Mouse (Mus musculus) kidney, embryonic 16.5 days (tissue): ENCODE measurements at regions not wholly inside any gene's neighbourhood (a gene's known extent, or its start where the extent isn't known, plus 50 kb on each side); places are given as distances from the start of the nearest gene placed in this dataset.

Experiments used
- ATAC-seq: fragments of 200-750 bp; cut with Nextera tagmentation; 2 replicates; pipeline ENCODE4 v1.8.0; 2017; ENCODE audit warnings: moderate TSS enrichment; ENCODE audit not compliant: low FRiP score, low TSS enrichment
- H3K27ac ChIP-seq: fragments of 300-500 bp; sonication (generic); 2 replicates; pipeline ENCODE4 v1.5.1; 2014; ENCODE audit warnings: low read length
- H3K27me3 ChIP-seq: fragments of 300-500 bp; sonication (generic); 2 replicates; pipeline ENCODE4 v1.6.1; 2014; ENCODE audit warnings: low read length, control low read depth, mixed read lengths; ENCODE audit not compliant: insufficient read depth
- H3K36me3 ChIP-seq: fragments of 300-500 bp; sonication (generic); 2 replicates; pipeline ENCODE4 v1.6.1; 2014; ENCODE audit warnings: low read length, control low read depth, mixed read lengths; ENCODE audit not compliant: insufficient read depth
- H3K4me1 ChIP-seq: fragments of 300-500 bp; sonication (generic); 2 replicates; pipeline ENCODE4 v1.6.1; 2014; ENCODE audit warnings: low read length, control low read depth, mixed read lengths; ENCODE audit not compliant: insufficient read depth
- H3K4me2 ChIP-seq: fragments of 300-500 bp; sonication (generic); replicated peaks from 2 replicates; pipeline ENCODE4 v1.6.1; 2014; ENCODE audit warnings: low read depth, low read length
- H3K4me3 ChIP-seq: fragments of 300-500 bp; sonication (generic); 2 replicates; pipeline ENCODE4 v1.5.1; 2014; ENCODE audit warnings: mild to moderate bottlenecking, low read length
- H3K9ac ChIP-seq: fragments of 300-500 bp; sonication (generic); replicated peaks from 2 replicates; pipeline ENCODE4 v1.6.1; 2014; ENCODE audit warnings: low read length
- H3K9me3 ChIP-seq: fragments of 300-500 bp; sonication (generic); 2 replicates; pipeline ENCODE4 v1.6.1; 2016; ENCODE audit warnings: low read length, control low read depth
- WGBS: fragments of 180-500 bp; shearing (Covaris S2); extraction: QIAGEN DNeasy Blood & Tissue Kit; methylation state at CpG from one replicate; pipeline ENCODE4 v1.1.7; 2014; 5-methylcytosine and 5-hydroxymethylcytosine counted together

GRCm38 (mm10) chr14:114832987-114833386, 259.0 kb upstream of the Gpc5 start:
- Histone ChIP-seq H3K27ac (no peak overlapping the region), H3K4me3 (no peak overlapping the region), H3K36me3 (no peaks in the 10 kb centered on the region), H3K27me3 (no peaks in the 10 kb centered on the region; the same call in 1 of the 2 replicates), H3K4me2 (no peak overlapping the region), H3K9ac (no peak overlapping the region), H3K9me3 (0 out of 2 replicates have a peak, but pooled peaks cover 2% of the 10 kb centered on the region), H3K4me1 (peaks cover 7% of the 10 kb centered on the region)
- 57% methylated on average over 11 of the region's 11 CpGs for WGBS
- no peak for ATAC-seq

DNA sequence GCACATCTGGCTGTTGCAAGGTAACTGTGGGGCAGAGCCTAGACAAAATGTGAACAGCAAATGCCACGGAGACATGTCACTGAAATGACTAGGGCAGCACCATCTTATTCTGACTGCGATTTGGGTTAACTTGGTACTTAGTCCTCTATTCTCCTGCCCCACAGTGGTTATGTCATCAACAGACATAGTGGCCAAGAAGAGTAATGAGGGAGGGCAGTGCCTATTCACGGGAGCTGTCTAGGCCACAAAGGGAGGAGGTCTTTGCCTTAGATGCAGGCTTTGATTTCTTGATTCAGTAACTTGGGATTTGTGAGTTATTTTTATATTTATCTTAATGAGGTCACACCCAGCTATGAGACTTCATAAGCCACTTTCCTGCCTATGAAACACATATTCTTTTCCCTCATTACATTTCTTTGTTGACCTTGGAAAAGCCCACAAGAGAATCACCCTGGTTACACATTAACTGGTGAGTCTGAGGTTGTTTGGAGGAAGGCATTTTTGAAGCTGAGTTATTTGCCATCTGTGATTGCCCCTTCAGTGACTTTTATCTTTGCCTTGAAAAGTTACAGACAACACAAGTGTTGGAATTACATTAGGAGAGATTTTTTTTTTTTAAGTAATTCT, 255.2 kb upstream of the Gpc5 start:
- Histone ChIP-seq H3K9me3 (0 out of 2 replicates have a peak, but pooled peaks cover 2% of the 10 kb centered on the region), H3K4me3 (no peak overlapping the region), H3K4me1 (peaks cover 7% of the 10 kb centered on the region), H3K9ac (no peak overlapping the region), H3K27me3 (no peaks in the 10 kb centered on the region; the same call in 1 of the 2 replicates), H3K4me2 (no peak overlapping the region), H3K36me3 (no peaks in the 10 kb centered on the region), H3K27ac (no peak overlapping the region)
- WGBS: 67% methylated on average over 3 of the region's 3 CpGs
- ATAC-seq: peak; percentile 59; the same call in 1 of the 2 replicates

DNA sequence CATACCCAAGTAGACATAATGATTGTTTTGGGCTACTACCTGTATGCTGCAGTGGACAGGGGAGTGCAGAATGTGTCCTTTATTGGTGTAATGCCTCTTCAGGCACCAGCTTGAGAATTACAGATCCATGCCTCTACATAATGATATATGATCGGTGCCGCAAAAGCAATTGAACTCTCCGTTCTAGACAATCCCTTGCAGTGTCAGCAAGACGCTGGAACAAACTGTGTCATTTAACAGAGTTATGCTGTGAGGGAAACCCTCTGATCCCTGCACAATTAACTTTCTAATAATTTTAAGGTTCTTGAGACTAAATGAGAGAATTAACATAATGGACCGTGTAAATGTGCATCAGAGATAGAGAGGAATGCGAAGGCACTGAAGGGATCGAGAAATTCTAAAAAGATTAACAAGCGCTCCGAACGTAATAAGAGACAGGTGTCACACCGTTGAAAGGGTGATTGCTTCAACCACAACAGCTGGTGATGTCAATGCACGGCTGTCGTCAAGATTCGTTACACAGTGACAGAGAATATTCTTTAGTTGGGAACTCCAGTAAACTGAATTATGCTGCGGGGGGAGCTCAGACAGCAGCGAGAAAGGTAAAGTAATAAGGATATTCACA, 254.3 kb upstream of the Gpc5 start:
- H3K9me3 ChIP-seq: 0 out of 2 replicates have a peak, but pooled peaks cover 2% of the 10 kb centered on the region
- H3K4me1 ChIP-seq: peaks cover 7% of the 10 kb centered on the region
- H3K27ac ChIP-seq: no peak overlapping the region
- no peak overlapping the region for H3K9ac ChIP-seq
- H3K36me3 ChIP-seq: no peaks in the 10 kb centered on the region
- WGBS: 35% methylated on average over 16 of the region's 16 CpGs
- no peaks in the 10 kb centered on the region for H3K27me3 ChIP-seq
- H3K4me2 ChIP-seq: no peak overlapping the region
- H3K4me3 ChIP-seq: no peak overlapping the region
- ATAC-seq: no peak

GRCm38 (mm10) chr14:114839340-114839903, 252.6 kb upstream of the Gpc5 start:
- 0 out of 2 replicates have a peak, but pooled peaks have one; percentile 27 for ATAC-seq
- Histone ChIP-seq H3K4me3 (no peak overlapping the region), H3K9me3 (no peaks in the 10 kb centered on the region), H3K4me2 (no peak overlapping the region), H3K4me1 (peaks cover 11% of the 10 kb centered on the region), H3K36me3 (no peaks in the 10 kb centered on the region), H3K27ac (no peak overlapping the region), H3K9ac (no peak overlapping the region), H3K27me3 (no peaks in the 10 kb centered on the region)
- 94% methylated on average over 2 of the region's 2 CpGs for WGBS

GRCm38 (mm10) chr14:114840766-114841165, 251.2 kb upstream of the Gpc5 start:
- 77% methylated on average over 5 of the region's 5 CpGs for WGBS
- Histone ChIP-seq H3K27ac (no peak overlapping the region), H3K9ac (no peak overlapping the region), H3K27me3 (no peaks in the 10 kb centered on the region), H3K4me3 (no peak overlapping the region), H3K9me3 (no peaks in the 10 kb centered on the region), H3K4me1 (peaks cover 11% of the 10 kb centered on the region), H3K36me3 (no peaks in the 10 kb centered on the region), H3K4me2 (no peak overlapping the region)
- ATAC-seq: no peak

DNA sequence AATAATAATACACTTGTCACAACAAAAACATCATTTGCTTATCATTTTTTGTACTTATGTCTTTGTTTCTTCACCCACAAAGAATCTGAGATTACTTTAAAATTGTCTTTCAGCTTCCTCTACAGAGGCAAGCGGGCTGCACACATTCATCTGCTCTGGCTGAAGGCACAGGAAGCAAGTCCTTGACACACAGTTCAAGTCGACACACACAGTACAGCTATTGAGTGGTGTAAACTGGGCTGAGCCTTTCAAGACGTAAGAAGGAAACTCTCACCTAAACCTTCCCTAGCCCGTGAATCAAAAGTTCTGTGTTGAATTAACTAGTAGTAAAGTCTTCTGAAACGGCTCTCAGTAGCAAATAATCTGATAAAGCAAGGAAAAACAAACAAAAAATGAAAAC, 250.5 kb upstream of the Gpc5 start:
- Histone ChIP-seq H3K4me2 (no peak overlapping the region), H3K4me1 (peaks cover 11% of the 10 kb centered on the region), H3K36me3 (no peaks in the 10 kb centered on the region), H3K4me3 (no peak overlapping the region), H3K27me3 (no peaks in the 10 kb centered on the region), H3K9ac (no peak overlapping the region), H3K9me3 (no peaks in the 10 kb centered on the region), H3K27ac (no peak overlapping the region)
- WGBS: 45% methylated on average over 5 of the region's 5 CpGs
- ATAC-seq: no peak

GRCm38 (mm10) chr14:114842327-114842726, 249.7 kb upstream of the Gpc5 start:
- H3K27ac ChIP-seq: no peak overlapping the region
- 90% methylated on average over 8 of the region's 8 CpGs for WGBS
- H3K9me3 ChIP-seq: no peaks in the 10 kb centered on the region
- H3K4me3 ChIP-seq: no peak overlapping the region
- no peaks in the 10 kb centered on the region for H3K36me3 ChIP-seq
- no peak overlapping the region for H3K9ac ChIP-seq
- ATAC-seq: no peak
- peaks cover 7% of the 10 kb centered on the region; the same call in 1 of the 2 replicates for H3K4me1 ChIP-seq
- no peak overlapping the region for H3K4me2 ChIP-seq
- no peaks in the 10 kb centered on the region for H3K27me3 ChIP-seq

- H3K9ac ChIP-seq: no peak overlapping the region
- H3K36me3 ChIP-seq: no peaks in the 10 kb centered on the region
- H3K27me3 ChIP-seq: no peaks in the 10 kb centered on the region
- no peak overlapping the region for H3K4me3 ChIP-seq
- peaks cover 4% of the 10 kb centered on the region; the same call in 1 of the 2 replicates for H3K4me1 ChIP-seq
- H3K9me3 ChIP-seq: no peaks in the 10 kb centered on the region
- WGBS: 26% methylated on average over 6 of the region's 6 CpGs
- no peak overlapping the region for H3K4me2 ChIP-seq
- ATAC-seq: peak; percentile 67; the same call in 1 of the 2 replicates
- no peak overlapping the region for H3K27ac ChIP-seq
Measured at GRCm38 (mm10) chr14:114843105-114843743, 248.8 kb upstream of the Gpc5 start.

DNA sequence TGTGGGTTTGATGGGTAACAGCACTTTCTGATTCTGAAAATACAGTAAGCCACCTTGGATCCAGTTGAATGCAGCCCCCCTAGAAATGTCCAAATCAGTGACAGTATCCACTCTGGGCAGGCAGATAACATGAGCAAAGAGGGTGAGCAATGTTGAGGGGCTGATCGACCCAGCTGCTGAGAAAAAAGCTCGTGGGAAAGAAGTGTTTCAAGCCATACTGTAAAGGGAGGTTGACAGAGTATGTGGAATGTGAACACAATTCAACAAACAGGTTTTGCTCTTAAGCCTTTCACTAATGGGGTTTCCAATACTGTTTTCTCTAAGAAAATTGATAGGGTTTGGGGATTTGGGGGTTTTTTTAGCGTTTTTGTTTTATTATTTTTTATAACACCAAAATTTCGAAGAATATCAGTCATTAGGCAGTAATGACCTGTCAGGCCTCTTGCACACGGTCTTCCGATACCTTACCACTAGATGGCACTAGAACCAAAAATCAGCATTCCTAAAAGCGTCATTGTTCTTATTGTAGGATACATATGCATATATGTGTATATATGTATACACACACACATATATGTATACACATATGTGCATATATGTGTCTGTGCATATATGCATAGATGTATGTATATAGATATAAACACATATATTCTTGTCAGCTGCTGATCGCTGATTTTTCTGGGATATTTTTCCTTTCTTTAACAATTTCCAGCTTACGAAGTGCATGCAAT, 237.5 kb upstream of the Gpc5 start:
- no peaks in the 10 kb centered on the region for H3K27me3 ChIP-seq
- WGBS: 19% methylated on average over 9 of the region's 9 CpGs
- no peak overlapping the region for H3K9ac ChIP-seq
- peaks cover 31% of the 10 kb centered on the region for H3K4me1 ChIP-seq
- H3K4me3 ChIP-seq: no peak overlapping the region
- ATAC-seq: peak; percentile 40; the same call in 1 of the 2 replicates
- H3K27ac ChIP-seq: peak overlapping the region; percentile 57
- no peaks in the 10 kb centered on the region for H3K36me3 ChIP-seq
- H3K9me3 ChIP-seq: no peaks in the 10 kb centered on the region
- 0 out of 2 replicates have a peak overlapping the region, but pooled peaks have one; percentile 24 for H3K4me2 ChIP-seq
